Mouse (Mus musculus): Measurements from ENCODE around the gene Xpnpep2.

Gene Xpnpep2

DNA sequence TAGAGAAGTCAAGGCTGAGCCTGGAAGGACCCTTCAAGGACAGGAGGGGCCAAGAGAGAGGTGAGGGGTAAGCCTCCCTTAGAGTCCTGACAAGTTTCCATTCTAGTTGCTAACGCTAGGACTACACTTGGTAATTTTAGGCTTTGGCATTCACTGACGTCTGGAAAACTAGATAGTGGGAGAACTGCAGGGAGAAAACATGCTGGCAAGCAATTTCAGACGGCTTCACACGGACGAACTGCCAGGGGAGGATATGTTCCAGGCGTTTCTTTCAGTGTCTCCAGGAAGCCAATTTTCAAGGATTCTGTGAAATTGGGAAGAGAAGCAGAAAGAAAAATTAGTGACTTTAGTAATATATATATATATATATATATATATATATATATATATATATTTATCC lies 73.3 kb downstream of the Xpnpep2 start:
- DNase-seq = no peak

DNA sequence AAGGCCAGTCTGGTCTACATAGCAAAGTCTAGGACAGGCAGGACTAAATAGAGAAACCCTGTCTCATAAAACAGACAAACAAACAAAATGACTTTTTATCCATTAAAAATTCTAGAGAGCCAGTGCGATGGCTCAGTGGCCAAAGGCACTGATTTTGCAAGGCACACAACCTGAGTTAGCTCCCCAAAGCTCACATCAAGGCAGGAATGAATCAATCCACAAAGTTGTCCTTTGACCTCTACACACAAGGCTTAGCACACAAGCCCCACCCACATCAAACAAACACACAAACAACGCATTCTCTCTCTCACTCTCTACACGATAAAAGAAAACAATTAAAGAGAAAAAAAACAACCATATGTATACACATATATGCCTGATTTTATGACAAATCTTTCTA lies 76.2 kb downstream of the Xpnpep2 start:
- DNase-seq = no peak

Data from right cerebral cortex, postnatal 4 days (tissue).